Mouse (Mus musculus) midbrain, postnatal 0 days (tissue): ENCODE measurements at regions not wholly inside any gene's neighbourhood (a gene's known extent, or its start where the extent isn't known, plus 50 kb on each side); places are given as distances from the start of the nearest gene placed in this dataset.

Experiments used
- ATAC-seq: fragments of 200-750 bp; cut with Nextera tagmentation; 2 replicates; pipeline ENCODE4 v1.8.0; 2017; ENCODE audit warnings: moderate number of reproducible peaks, mild to moderate bottlenecking, moderate TSS enrichment, moderate library complexity; ENCODE audit not compliant: low FRiP score
- DNase-seq: peaks from one replicate; pipeline ENCODE4 v3.0.0-alpha.2; 2015; ENCODE audit warnings: low spot score
- H3K27ac ChIP-seq: fragments of 300-500 bp; sonication (generic); 2 replicates; pipeline ENCODE4 v1.5.1; 2014; ENCODE audit warnings: low read depth, mild to moderate bottlenecking, low read length, mixed read lengths
- H3K27me3 ChIP-seq: fragments of 300-500 bp; sonication (generic); 2 replicates; pipeline ENCODE4 v1.6.1; 2014; ENCODE audit warnings: low read length, control low read depth, mixed read lengths; ENCODE audit not compliant: insufficient read depth
- H3K36me3 ChIP-seq: fragments of 300-500 bp; sonication (generic); 2 replicates; pipeline ENCODE4 v1.6.1; 2014; ENCODE audit warnings: low read length, control low read depth, mixed read lengths; ENCODE audit not compliant: insufficient read depth
- H3K4me1 ChIP-seq: fragments of 300-500 bp; sonication (generic); 2 replicates; pipeline ENCODE4 v1.6.1; 2014; ENCODE audit warnings: mild to moderate bottlenecking, control low read depth, antibody characterized with exemption, low read length, mixed read lengths; ENCODE audit not compliant: insufficient read depth
- H3K4me2 ChIP-seq: fragments of 300-500 bp; sonication (generic); 2 replicates; pipeline ENCODE4 v1.6.1; 2014; ENCODE audit warnings: low read depth, mild to moderate bottlenecking, low read length, mixed read lengths; ENCODE audit not compliant: poor library complexity, severe bottlenecking
- H3K4me3 ChIP-seq: fragments of 300-500 bp; sonication (generic); 2 replicates; pipeline ENCODE4 v1.5.1; 2014; ENCODE audit warnings: low read depth, mild to moderate bottlenecking, low read length, moderate library complexity
- H3K9ac ChIP-seq: fragments of 300-500 bp; sonication (generic); replicated peaks from 2 replicates; pipeline ENCODE4 v1.6.1; 2014; ENCODE audit warnings: mild to moderate bottlenecking, low read length, moderate library complexity, mixed read lengths; ENCODE audit not compliant: poor library complexity, severe bottlenecking
- H3K9me3 ChIP-seq: fragments of 300-500 bp; sonication (generic); 2 replicates; pipeline ENCODE4 v1.6.1; 2016; ENCODE audit warnings: low read length, control low read depth
- CTCF ChIP-seq: IDR thresholded peaks from 2 replicates; pipeline ENCODE4 v1.5.1; 2016; ENCODE audit warnings: antibody characterized with exemption, mild to moderate bottlenecking
- WGBS: fragments of 180-500 bp; shearing (Covaris S2); extraction: QIAGEN DNeasy Blood & Tissue Kit; methylation state at CpG from one replicate; pipeline ENCODE4 v1.1.7; 2014; 5-methylcytosine and 5-hydroxymethylcytosine counted together

GRCm38 (mm10) chr8:103978948-103979347 lies 122.5 kb upstream of the Cdh5 start:
- no peak overlapping the region for H3K9ac ChIP-seq
- DNase-seq (no peak), ATAC-seq (no peak)
- no peaks in the 10 kb centered on the region for H3K36me3 ChIP-seq
- H3K4me1 ChIP-seq: no peaks in the 10 kb centered on the region
- H3K4me3 ChIP-seq: no peak overlapping the region
- no peaks in the 10 kb centered on the region for H3K9me3 ChIP-seq
- no peaks in the 10 kb centered on the region for H3K27me3 ChIP-seq
- no peak overlapping the region for H3K27ac ChIP-seq
- 91% methylated on average over 5 of the region's 5 CpGs for WGBS
- no peak overlapping the region for H3K4me2 ChIP-seq
- TF ChIP-seq CTCF: no peak

GRCm38 (mm10) chr8:103983860-103984594 lies 117.4 kb upstream of the Cdh5 start:
- Histone ChIP-seq H3K4me2 (no peak overlapping the region), H3K9ac (no peak overlapping the region), H3K27ac (no peak overlapping the region), H3K4me1 (no peaks in the 10 kb centered on the region), H3K27me3 (no peaks in the 10 kb centered on the region), H3K4me3 (no peak overlapping the region), H3K9me3 (no peaks in the 10 kb centered on the region), H3K36me3 (no peaks in the 10 kb centered on the region)
- TF ChIP-seq CTCF: no peak
- ATAC-seq: no peak
- 43% methylated on average over 11 of the region's 11 CpGs for WGBS
- DNase-seq: no peak

- Histone ChIP-seq H3K27me3 (no peaks in the 10 kb centered on the region), H3K36me3 (no peaks in the 10 kb centered on the region), H3K9me3 (no peaks in the 10 kb centered on the region), H3K4me3 (no peak overlapping the region), H3K9ac (no peak overlapping the region), H3K4me2 (no peak overlapping the region), H3K4me1 (no peaks in the 10 kb centered on the region), H3K27ac (no peak overlapping the region)
- DNase-seq (no peak), ATAC-seq (no peak)
- 93% methylated on average over 2 of the region's 2 CpGs for WGBS
- no peak for TF ChIP-seq CTCF
Observed at GRCm38 (mm10) chr8:103985640-103986039, 115.8 kb upstream of the Cdh5 start.

- H3K4me2 ChIP-seq: no peak overlapping the region
- no peaks in the 10 kb centered on the region for H3K9me3 ChIP-seq
- H3K4me1 ChIP-seq: no peaks in the 10 kb centered on the region
- H3K36me3 ChIP-seq: no peaks in the 10 kb centered on the region
- H3K9ac ChIP-seq: no peak overlapping the region
- DNase-seq: no peak
- no peak for ATAC-seq
- no peak for TF ChIP-seq CTCF
- 73% methylated on average over 2 of the region's 2 CpGs for WGBS
- no peak overlapping the region for H3K27ac ChIP-seq
- no peak overlapping the region for H3K4me3 ChIP-seq
- no peaks in the 10 kb centered on the region for H3K27me3 ChIP-seq
Observed at GRCm38 (mm10) chr8:103993897-103994296, 107.5 kb upstream of the Cdh5 start.

GRCm38 (mm10) chr8:103998143-103998542 lies 103.3 kb upstream of the Cdh5 start:
- WGBS: 82% methylated on average over 6 of the region's 6 CpGs

GRCm38 (mm10) chr8:104007209-104007608 lies 94.2 kb upstream of the Cdh5 start:
- Histone ChIP-seq H3K4me3 (no peak overlapping the region), H3K36me3 (no peaks in the 10 kb centered on the region), H3K27me3 (no peaks in the 10 kb centered on the region), H3K27ac (no peak overlapping the region), H3K9me3 (no peaks in the 10 kb centered on the region), H3K4me2 (no peak overlapping the region), H3K4me1 (no peaks in the 10 kb centered on the region), H3K9ac (no peak overlapping the region)
- WGBS: 65% methylated on average over 2 of the region's 2 CpGs
- ATAC-seq (no peak), DNase-seq (no peak)
- no peak for TF ChIP-seq CTCF

More at GRCm38 (mm10) chr8:103998143-103998542, 103.3 kb upstream of the Cdh5 start:
- DNase-seq (no peak), ATAC-seq (no peak)
- Histone ChIP-seq H3K9ac (no peak overlapping the region), H3K4me3 (no peak overlapping the region), H3K4me2 (no peak overlapping the region), H3K9me3 (no peaks in the 10 kb centered on the region), H3K27me3 (no peaks in the 10 kb centered on the region), H3K36me3 (no peaks in the 10 kb centered on the region), H3K4me1 (no peaks in the 10 kb centered on the region), H3K27ac (no peak overlapping the region)
- TF ChIP-seq CTCF: no peak
